Mouse (Mus musculus) frontal cortex, postnatal 14 days (tissue): ENCODE measurements at regions not wholly inside any gene's neighbourhood (a gene's known extent, or its start where the extent isn't known, plus 50 kb on each side); places are given as distances from the start of the nearest gene placed in this dataset.
"Not testable (repeated sequence)": the region's sequence is repeated elsewhere in the genome, so short reads cannot be mapped to it uniquely, and the experiment has no call there.

Source experiments
- DNase-seq, 2 experiments: peaks; one replicate each; pipeline ENCODE4 v3.0.0; 2022; ENCODE audit warnings: low spot score in 2 of 2

DNA sequence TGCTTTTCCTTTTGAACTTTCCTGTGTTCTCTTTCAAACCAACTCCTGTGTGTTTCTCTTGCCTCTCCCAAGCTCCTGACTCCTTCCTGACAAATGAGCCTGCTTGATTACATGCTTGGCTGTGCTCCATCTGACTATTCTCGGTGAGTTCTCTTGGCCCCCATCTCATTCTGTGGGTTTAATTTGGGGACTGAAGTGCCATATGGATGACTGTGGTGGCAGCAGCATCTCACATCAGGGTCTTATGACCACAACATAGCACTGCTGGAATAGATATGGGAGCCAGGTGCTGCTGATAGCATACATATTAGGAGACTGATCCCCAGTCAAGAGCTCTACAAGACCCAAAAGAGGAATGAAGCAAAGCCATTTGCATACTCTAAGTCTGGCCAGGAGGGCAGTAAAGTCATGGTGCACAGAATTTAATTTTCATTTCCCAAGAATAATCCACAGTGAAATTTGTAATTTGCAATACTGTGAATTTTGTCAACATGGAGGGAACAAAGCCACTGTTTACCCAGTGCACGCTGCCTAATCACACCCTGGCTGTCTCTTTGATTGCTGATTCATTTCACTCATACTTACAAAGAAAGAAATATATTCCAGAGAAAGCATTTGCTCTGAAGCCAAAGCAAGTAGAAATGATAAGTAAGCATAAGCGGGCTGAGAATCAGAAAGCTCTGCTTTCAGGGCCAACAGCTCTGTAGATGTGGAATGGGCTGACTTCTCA lies 1478.4 kb upstream of the Gm7489 start:
- no peak for DNase-seq

- DNase-seq, result peak; percentile 8
These were observed 1471.6 kb upstream of the Gm7489 start for GRCm38 (mm10) chr15:52412869-52413771.

DNA sequence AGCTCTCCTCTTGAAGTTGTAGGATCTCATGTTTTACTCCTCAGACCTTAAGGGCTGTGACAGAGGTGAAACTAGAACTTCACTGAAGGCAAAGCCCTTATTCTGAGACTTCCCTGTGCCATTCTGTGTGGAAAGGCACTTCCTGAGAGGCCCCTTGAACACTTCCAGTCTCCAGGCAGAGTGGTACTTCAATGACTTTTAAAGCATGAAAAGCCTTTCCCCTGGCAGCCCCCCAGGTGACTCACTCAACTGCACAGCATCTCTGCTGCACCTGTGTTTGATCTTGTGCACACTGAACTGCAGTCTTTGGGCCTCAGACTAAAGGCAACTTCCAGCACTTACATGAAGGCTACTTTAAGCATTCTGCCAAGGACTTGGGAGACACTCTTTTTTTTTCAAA lies 1458.7 kb upstream of the Gm7489 start:
- no peak for DNase-seq

- no peak for DNase-seq
These were observed 1454.1 kb upstream of the Gm7489 start for GRCm38 (mm10) chr15:52430491-52431158.

- no peak for DNase-seq
These were observed 1451.1 kb upstream of the Gm7489 start for GRCm38 (mm10) chr15:52433639-52434038.

DNA sequence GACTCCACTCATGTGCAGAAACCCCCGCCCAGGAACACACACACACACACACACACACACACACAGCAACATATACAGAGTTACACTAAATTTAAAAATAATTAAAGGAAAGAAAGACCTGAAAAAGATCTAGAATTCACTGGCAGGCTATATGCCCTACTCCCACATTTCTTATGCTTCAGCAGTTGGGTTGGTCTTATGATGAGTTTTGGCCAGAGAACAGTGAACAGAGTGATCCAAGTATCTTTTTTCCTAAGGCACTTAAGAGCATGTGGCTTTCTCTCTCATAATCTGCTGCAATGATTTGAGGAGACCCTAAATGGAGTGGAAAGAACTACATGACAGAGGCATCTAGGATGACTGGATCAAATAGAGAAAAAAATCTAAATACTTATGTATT lies 1446.3 kb upstream of the Gm7489 start:
- no peak for DNase-seq

- DNase-seq, result peak; percentile 69 to 87
These were observed 1425.9 kb upstream of the Gm7489 start for GRCm38 (mm10) chr15:52458782-52459181.

DNA sequence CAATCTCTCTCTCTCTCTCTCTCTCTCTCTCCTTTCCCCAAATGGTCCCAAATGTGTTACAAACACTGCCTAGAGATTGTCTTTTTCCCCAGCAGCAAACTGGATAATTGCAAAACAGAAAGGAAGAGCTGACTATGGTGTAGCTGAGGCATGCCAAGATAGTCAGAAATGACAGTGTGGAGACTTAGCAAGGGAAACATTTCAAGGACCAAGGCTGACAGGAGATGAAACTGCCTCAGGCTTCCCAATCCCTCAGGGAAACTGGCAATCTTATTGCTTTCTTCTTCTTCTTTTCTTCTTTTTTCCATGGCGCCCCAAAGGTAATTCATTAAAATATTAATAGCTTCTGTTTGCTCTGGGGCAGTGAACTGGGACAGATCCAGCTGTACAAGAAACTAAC lies 1425.4 kb upstream of the Gm7489 start:
- DNase-seq, result no peak

- DNase-seq, result no peak
These were observed 1420.2 kb upstream of the Gm7489 start for GRCm38 (mm10) chr15:52464226-52465138.

DNA sequence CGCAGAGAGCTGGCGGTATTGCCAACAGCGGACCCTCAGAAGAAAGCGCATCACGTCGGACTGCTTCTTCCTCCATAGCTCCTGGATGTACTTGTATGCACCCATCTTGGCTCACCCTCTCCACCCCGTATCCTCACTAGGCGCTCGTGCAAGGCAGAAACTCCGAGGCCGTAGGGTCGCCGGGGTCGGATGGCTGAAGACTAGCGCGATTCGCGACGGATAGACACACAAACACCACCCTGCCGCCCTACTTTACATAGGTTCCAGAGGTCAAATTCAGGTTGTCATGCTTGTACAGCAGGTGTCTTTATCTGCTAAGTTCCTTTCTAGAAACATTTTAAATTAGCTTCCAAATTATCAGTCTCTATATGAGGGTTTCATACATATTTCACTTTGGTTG lies 1406.6 kb upstream of the Gm7489 start:
- DNase-seq, result not testable (repeated sequence)

DNA sequence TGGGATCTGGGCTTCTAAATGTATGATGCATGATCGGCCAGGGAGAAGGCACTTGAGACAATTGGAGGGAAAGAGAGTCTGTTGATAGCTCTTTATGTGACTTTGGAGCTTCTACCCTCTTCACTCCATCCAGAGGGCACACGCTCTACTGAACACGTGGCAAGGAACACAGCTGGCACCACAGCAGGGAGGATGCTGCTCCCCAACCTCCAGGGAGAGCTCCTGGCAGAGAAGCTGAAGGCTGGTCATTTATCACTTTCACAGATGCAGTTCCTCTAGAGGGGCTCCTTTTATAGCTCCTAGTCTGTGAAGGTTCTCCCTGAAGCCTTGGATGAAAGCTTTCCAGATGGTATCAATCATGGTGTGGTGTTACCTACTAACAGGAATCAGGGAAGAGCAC lies 1403.9 kb upstream of the Gm7489 start:
- no peak for DNase-seq

GRCm38 (mm10) chr15:52483598-52484165 lies 1401.0 kb upstream of the Gm7489 start:
- DNase-seq, result no peak

DNA sequence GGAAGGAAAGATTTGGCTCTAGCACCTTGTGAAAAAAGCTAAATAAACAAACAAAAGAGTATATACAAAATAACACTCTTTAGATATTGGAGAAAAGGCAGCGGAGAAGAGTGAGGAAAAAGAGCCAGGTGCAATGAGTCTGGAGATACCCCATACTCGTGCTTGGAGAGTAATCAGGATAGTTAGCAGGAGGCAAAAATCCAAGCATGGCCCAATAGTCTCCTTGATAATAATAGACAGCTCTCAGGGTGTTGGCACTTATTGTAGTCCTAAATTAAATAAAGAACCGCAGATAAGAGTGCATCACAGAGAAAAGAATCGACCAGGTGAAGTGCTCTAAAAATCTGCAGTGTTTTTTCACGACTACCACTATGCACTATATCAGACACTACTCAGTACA lies 1400.4 kb upstream of the Gm7489 start:
- DNase-seq, result no peak

DNA sequence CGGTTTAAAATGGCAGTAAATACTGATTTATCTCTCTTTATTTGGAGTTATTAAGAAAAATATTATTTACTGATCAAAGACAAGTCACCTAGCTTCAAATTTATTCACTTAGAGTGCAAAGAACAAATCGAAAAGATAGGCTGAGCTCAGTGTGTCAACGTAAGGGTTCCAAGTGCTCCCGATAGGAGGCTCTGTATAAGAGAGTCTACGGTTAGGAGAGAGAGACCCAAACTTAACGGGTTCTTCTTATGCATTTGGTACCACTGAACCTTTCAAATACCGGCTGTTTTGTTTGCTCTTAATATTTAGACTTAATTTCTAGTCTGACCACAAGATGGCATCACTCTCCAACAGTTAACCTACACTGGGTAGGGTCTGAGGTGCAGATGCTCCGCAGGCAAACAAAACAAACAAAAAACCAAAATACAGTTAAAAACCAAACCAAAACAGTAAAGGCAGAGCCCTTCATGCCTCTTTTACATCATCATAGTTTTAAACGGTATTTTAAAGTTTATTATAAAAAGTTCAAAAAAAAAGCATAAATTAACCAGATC lies 1379.4 kb upstream of the Gm7489 start:
- no peak for DNase-seq

- peak in 1 of 2 experiments; percentile 27 for DNase-seq
These were observed 1377.8 kb upstream of the Gm7489 start for GRCm38 (mm10) chr15:52506930-52507329.

GRCm38 (mm10) chr15:52508609-52509008 lies 1376.1 kb upstream of the Gm7489 start:
- DNase-seq, result no peak

DNA sequence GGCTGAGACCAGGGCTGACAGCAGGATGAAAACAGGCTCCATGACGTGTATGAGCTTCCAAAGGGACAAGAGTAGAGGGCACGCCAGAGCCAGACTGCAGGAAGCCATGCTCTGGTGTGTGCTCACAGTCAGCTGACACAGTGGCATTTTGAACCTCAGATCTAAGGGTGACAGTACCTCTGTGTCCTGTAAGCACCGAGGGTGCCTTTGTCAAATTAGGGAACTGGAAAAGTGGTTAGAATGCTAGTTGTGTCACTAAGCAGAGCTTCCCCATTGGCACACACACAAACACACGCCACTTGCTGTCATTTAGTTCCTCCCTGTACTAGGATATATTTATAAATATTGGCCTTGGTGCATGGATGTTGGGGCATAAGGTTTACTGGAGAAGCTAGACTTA lies 1374.6 kb upstream of the Gm7489 start:
- no peak for DNase-seq

- no peak for DNase-seq
These were observed 1348.1 kb upstream of the Gm7489 start for GRCm38 (mm10) chr15:52536594-52536993.

DNA sequence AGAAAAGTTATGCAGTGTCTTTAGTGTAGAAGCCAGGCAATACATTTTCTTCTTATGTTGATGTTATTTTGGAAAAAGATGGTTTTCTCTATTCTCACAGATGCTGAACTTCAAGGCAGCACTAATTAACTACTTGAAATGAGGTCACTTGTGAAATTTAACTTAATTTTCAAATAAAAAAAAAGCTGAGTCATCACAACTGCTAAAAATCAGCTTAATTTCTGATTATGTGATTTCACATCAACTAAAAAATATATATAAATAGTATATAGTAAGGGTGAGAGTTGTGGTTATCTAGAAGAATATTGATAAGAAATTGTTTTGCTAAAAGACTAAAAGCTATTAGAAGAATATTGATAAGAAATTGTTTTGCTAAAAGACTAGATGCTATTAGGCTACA lies 1326.0 kb upstream of the Gm7489 start:
- no peak for DNase-seq

GRCm38 (mm10) chr15:52564078-52564477 lies 1320.6 kb upstream of the Gm7489 start:
- DNase-seq, result no peak

DNA sequence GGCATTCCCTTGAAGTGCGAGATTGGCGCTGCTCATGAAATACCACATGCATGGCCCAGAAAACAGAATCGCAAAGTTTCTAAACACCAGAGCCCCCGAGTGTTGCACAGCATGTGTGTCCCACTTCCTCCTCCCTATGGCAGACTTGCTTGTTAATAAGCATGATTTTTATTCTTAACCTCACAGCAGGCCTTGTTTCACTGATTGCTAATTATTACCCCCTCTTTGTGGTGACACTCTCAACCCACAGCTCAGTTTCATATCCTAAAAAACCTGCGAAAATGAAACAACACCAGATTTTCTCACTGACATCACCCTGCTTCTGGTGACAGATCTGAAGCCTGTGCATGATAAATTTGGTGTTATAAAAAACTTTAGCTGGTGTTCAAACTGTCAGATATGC lies 1319.3 kb upstream of the Gm7489 start:
- DNase-seq, result peak; percentile 8 to 18
